Mouse (Mus musculus) bone marrow macrophage, adult 2 months (primary cell): ENCODE data around the gene Arl6ip5.

Source experiments
- CTCF ChIP-seq: IDR thresholded peaks from 2 replicates; pipeline ENCODE4 v1.5.1; 2012; ENCODE audit warnings: low read depth, mild to moderate bottlenecking, low read length, moderate library complexity
- POLR2A ChIP-seq: IDR thresholded peaks from 2 replicates; pipeline ENCODE4 v1.6.1; 2012; ENCODE audit warnings: mild to moderate bottlenecking, low read depth, low read length, borderline replicate concordance

GRCm38 (mm10) chr6:97236088-97236487 lies 25.6 kb downstream of the Arl6ip5 start:
- TF ChIP-seq CTCF, result no peak
- no peak for TF ChIP-seq POLR2A
